Mouse (Mus musculus): Measurements from ENCODE around the gene Sprtn. TPM values are rescaled to one million over a fixed set of nuclear protein-coding genes. Genes with fewer than 3 reads are reported as not detected.

Gene Sprtn
- 13.3 and 14.3 TPM in 2 replicates for polyA plus RNA-seq (2012; rRNA removed; ENCODE audit: low replicate concordance)

DNA sequence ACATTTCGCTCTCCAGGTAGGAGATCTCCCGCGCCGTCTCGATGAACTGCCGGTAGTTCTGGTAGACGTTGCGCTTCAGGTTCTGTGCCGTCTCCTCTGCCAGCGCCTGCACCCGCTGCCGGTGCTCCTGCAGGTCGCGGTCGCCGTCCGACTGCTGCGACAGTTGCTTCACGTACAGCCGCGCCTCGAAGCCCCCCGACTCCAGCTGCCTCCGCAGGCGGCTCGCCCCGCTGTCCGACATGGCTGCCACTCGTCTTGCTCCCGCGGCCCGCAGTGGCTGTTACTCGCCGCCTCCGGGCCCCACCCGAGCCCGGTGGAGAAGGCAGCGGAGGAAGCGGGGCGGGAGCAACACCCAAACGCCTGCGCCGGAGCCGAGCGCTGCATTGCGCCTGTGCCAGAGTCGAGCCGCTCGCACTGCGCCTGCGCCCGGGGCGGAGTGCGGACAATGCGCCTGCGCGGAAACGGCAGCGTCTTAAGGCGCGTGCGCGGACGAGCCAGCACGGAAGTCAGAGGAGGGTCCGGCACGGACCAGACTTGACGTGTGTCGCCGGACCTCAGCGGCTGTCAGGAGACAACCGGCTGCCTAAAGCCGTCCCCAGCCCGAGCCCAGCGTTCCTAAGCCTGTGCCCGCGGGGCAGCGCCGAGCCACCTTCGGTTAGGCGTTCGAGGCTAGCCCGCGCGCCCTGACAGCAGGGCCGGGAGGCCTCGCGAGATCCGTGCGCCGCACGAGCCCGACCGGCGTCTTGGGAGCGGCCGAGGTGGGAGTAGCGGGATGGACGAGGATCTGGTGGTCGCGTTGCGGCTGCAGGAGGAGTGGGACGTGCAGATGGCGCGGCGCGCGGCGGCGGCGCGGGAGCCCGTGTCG, at the start of gene Sprtn, which contains the start of gene Exoc8:
Gene Sprtn, plus strand, starts transcription at position 501 of the 865 bp plus-strand sequence.
Gene Exoc8, minus strand, starts transcription at position 320 of the 865 bp plus-strand sequence.

DNA sequence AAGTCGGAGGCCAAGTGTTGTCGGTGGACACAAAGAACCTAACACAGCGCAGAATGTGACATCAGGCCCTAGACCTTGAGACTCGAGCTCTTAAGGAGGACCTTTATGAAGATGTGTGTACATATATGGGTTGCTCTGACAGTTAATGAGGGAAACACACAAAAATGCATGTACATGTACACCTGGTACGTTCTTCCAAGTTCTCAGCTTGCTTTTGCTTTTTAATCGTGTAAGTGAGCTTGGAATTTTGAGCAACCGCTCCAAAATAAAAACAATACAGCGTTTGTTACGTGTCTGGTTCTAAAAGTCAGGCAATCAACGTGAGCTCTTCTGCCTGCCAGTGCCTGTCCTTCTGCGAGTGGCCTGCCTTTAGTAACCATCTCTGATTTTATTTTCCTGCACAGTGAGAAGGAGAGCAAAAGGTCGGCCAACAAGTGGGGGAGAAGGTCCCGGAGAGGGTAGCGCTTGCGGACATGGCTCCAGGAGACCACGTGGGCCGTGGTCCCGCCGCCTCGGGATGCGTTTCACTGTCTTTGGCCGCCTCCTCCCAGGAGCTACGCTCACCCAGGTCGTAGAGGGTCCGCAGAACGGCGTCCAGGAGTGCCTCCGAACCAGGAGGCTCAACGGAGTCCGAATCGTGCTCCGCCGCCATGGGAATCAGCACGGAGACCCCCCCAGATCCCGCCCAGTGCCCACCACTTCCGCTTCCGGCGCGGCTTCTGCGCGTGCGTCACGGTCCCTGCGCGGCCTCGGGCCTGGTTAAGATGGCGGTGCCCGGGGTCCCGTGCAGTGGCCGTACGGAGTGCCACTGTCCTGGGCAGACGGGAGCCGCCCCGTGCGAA, 35.1 kb upstream of the Sprtn start, which contains the start of the genes Gnpat and 2810004N23Rik:
Gene Gnpat, plus strand, starts transcription at position 713 of the 842 bp plus-strand sequence.
Gene 2810004N23Rik, minus strand, starts transcription at position 800 of the 842 bp plus-strand sequence.

DNA sequence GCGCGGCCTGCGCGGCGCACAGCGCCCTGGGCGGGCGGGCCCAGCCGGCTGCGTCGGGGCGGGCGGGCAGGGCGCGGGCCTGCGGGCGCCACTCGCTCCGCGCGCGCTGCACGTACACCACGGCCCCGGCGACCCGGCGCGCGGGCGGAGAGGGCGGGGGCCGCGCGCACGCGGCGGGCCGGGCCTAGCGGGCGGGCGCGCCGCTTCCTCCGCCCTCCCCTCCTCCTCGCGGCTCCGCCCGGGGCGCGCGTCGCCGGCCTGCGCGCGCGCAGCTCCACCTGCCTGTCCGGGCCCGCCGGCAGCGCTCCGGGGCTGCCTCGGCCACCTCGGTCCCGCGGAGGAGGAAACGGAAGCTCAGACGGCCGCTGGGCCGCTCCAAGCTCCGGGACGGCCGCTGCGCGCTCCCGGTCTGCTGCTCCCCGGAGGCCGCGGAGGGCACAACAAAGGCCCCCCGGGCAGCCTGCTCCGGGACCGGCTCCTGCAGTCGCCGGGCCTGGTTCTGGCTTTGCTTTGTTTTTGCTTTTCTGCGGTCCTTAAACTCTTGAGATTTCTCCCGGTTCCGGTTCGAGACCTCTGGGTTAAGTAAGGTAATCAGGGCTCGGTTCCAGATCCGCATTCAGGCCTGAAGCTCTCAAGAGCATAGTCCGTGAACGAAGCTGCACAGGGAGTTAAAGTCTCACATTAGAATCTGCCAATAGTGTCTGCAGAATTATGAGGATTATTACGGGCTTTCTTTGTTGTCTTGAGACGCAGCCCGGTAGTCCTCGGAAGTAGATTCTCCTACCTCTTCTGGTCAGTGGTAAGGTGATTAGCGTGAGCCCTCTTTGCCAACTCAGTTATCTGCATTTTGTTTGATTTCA, 51.8 kb downstream of the Sprtn start, which contains the start of gene Egln1:
Gene Egln1, minus strand, starts transcription at position 116 of the 860 bp plus-strand sequence.

Other genes starting within 250 kb of the Sprtn start
- 25.2 and 29.8 TPM in 2 replicates for gene 2310022B05Rik, start 234.5 kb upstream of the Sprtn start, polyA plus RNA-seq (2012; rRNA removed; ENCODE audit: low replicate concordance)
- 18.2 and 20.8 TPM in 2 replicates for gene Ttc13, start 175.9 kb upstream of the Sprtn start, polyA plus RNA-seq (2012; rRNA removed; ENCODE audit: low replicate concordance)
- 22.9 and 23.0 TPM in 2 replicates for gene Arv1, start 175.7 kb upstream of the Sprtn start, polyA plus RNA-seq (2012; rRNA removed; ENCODE audit: low replicate concordance)
- gene Fam89a, start 146.1 kb upstream of the Sprtn start, polyA plus RNA-seq (2012; rRNA removed; ENCODE audit: low replicate concordance): 2.8 and 3.8 TPM in 2 replicates
- gene Trim67, start 104.8 kb upstream of the Sprtn start, polyA plus RNA-seq (2012; rRNA removed; ENCODE audit: low replicate concordance): 0.87 and 1.7 TPM in 2 replicates
- gene Gnpat, start 34.9 kb upstream of the Sprtn start, polyA plus RNA-seq (2012; rRNA removed; ENCODE audit: low replicate concordance): 82.5 and 128 TPM in 2 replicates
- gene 2810004N23Rik, start 34.8 kb upstream of the Sprtn start, polyA plus RNA-seq (2012; rRNA removed; ENCODE audit: low replicate concordance): 10.1 and 14.5 TPM in 2 replicates
- 8.9 and 14.5 TPM in 2 replicates for gene Exoc8, start 181 bp upstream of the Sprtn start, polyA plus RNA-seq (2012; rRNA removed; ENCODE audit: low replicate concordance)
- 37.0 and 38.7 TPM in 2 replicates for gene Egln1, start 51.4 kb downstream of the Sprtn start, polyA plus RNA-seq (2012; rRNA removed; ENCODE audit: low replicate concordance)
- gene Tsnax, start 115.1 kb downstream of the Sprtn start, polyA plus RNA-seq (2012; rRNA removed; ENCODE audit: low replicate concordance): 27.5 and 46.3 TPM in 2 replicates
- gene Disc1, start 156.3 kb downstream of the Sprtn start, polyA plus RNA-seq (2012; rRNA removed; ENCODE audit: low replicate concordance): 1.5 and 1.6 TPM in 2 replicates